Mouse (Mus musculus): ENCODE measurements around the gene Dnah6.

- TF ChIP-seq POLR2A (IDR thresholded peaks at IDR 0.05; ENCODE audit: control insufficient read depth, low read depth, low read length) = no peak
- TF ChIP-seq CTCF (IDR thresholded peaks at IDR 0.05; ENCODE audit: control insufficient read depth, insufficient read depth, insufficient replicate concordance, low read depth, low read length) = no peak
Observed at GRCm38 (mm10) chr6:72989028-72989736, 232.3 kb downstream of the Dnah6 start.

Data from testis, adult 2 months (tissue).